Mouse (Mus musculus) midbrain, embryonic 13.5 days (tissue): ENCODE data around the gene Smad1. TPM values are rescaled to one million over a fixed set of nuclear protein-coding genes. Genes with fewer than 3 reads are reported as not detected.

Source experiments
- ATAC-seq: fragments of 200-750 bp; cut with Nextera tagmentation; 2 replicates; pipeline ENCODE4 v1.8.0; 2017; ENCODE audit warnings: mild to moderate bottlenecking, moderate TSS enrichment, moderate library complexity
- H3K27ac ChIP-seq: fragments of 300-500 bp; sonication (generic); 2 replicates; pipeline ENCODE4 v1.5.1; 2015; ENCODE audit warnings: inconsistent platforms, mild to moderate bottlenecking, moderate library complexity
- H3K27me3 ChIP-seq: fragments of 300-500 bp; sonication (generic); 2 replicates; pipeline ENCODE4 v1.6.1; 2015; ENCODE audit warnings: mild to moderate bottlenecking, inconsistent platforms
- H3K36me3 ChIP-seq: fragments of 300-500 bp; sonication (generic); 2 replicates; pipeline ENCODE4 v1.6.1; 2015; ENCODE audit warnings: mild to moderate bottlenecking, inconsistent platforms
- H3K4me1 ChIP-seq: fragments of 300-500 bp; sonication (generic); replicated peaks from 2 replicates; pipeline ENCODE4 v1.6.1; 2015; ENCODE audit warnings: inconsistent platforms
- H3K4me2 ChIP-seq: fragments of 300-500 bp; sonication (generic); replicated peaks from 2 replicates; pipeline ENCODE4 v1.6.1; 2015; ENCODE audit warnings: moderate library complexity, mild to moderate bottlenecking, inconsistent platforms
- H3K4me3 ChIP-seq: fragments of 300-500 bp; sonication (generic); replicated peaks from 2 replicates; pipeline ENCODE4 v1.5.1; 2015; ENCODE audit warnings: mild to moderate bottlenecking, inconsistent platforms
- H3K9ac ChIP-seq: fragments of 300-500 bp; sonication (generic); replicated peaks from 2 replicates; pipeline ENCODE4 v1.6.1; 2015; ENCODE audit warnings: mild to moderate bottlenecking, inconsistent platforms
- H3K9me3 ChIP-seq: fragments of 300-500 bp; sonication (generic); 2 replicates; pipeline ENCODE4 v1.6.1; 2016; ENCODE audit warnings: mild to moderate bottlenecking, inconsistent platforms
- WGBS: fragments of 180-500 bp; shearing (Covaris S2); methylation state at CpG from one replicate; pipeline ENCODE4 v1.1.7; 2015; 5-methylcytosine and 5-hydroxymethylcytosine counted together
- polyA plus RNA-seq: library from polyadenylated mRNA; unstranded; fragments of >200 nt; fragmentation: Nextera tagmentation; extraction: Ambion mirVana; gene quantifications from 2 replicates; pipeline ENCODE4 v1.2.1, GENCODE M21; 2015

Gene Smad1
- polyA plus RNA-seq, 1 experiment from 2014 or later, result 64.6 TPM

GRCm38 (mm10) chr8:79346414-79346813 lies 52.9 kb downstream of the Smad1 start:
- H3K4me1 ChIP-seq, result peaks cover 21% of the 10 kb centered on the region
- peaks cover 48% of the 10 kb centered on the region for H3K36me3 ChIP-seq
- H3K4me3 ChIP-seq, result no peak overlapping the region
- H3K27me3 ChIP-seq, result no peaks in the 10 kb centered on the region
- no peak overlapping the region for H3K9ac ChIP-seq
- no peaks in the 10 kb centered on the region for H3K9me3 ChIP-seq
- no peak overlapping the region for H3K27ac ChIP-seq
- WGBS, result 91% methylated on average over 10 of the region's 10 CpGs
- no peak for ATAC-seq
- no peak overlapping the region for H3K4me2 ChIP-seq

- Histone ChIP-seq H3K9ac (no peak overlapping the region), H3K4me2 (no peak overlapping the region), H3K9me3 (no peaks in the 10 kb centered on the region), H3K27me3 (no peaks in the 10 kb centered on the region), H3K4me1 (peaks cover 19% of the 10 kb centered on the region), H3K36me3 (peaks cover 52% of the 10 kb centered on the region), H3K27ac (no peak overlapping the region), H3K4me3 (no peak overlapping the region)
- no peak for ATAC-seq
- WGBS, result 85% methylated on average over 6 of the region's 6 CpGs
Measured at GRCm38 (mm10) chr8:79345856-79346255, 53.5 kb downstream of the Smad1 start.

GRCm38 (mm10) chr8:79341236-79341635 lies 58.1 kb downstream of the Smad1 start:
- no peak for ATAC-seq
- Histone ChIP-seq H3K27me3 (no peaks in the 10 kb centered on the region), H3K4me3 (no peak overlapping the region), H3K9me3 (no peaks in the 10 kb centered on the region), H3K9ac (no peak overlapping the region), H3K27ac (no peak overlapping the region), H3K36me3 (peaks cover 65% of the 10 kb centered on the region), H3K4me1 (no peaks in the 10 kb centered on the region), H3K4me2 (no peak overlapping the region)
- WGBS, result 93% methylated on average over 8 of the region's 8 CpGs

DNA sequence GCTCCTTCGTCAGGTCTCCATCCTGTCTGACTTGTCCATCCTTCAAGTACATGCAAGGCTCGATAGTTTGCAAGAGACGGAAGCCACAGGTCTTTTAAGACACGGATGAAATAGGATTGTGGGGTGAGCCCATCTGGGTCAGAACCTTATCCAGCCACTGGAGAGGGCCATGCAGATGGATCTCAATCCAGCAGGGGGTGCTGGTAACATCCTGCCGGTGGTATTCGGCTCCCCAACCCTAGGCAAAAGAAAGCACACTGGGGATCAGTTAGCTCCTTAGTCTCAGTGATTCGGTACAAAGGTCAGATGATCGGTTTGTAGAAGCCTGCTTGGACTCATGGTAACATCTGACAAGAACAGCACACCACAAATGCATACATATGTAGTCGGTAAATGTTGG lies 59.8 kb downstream of the Smad1 start:
- 79% methylated on average over 9 of the region's 9 CpGs for WGBS
- H3K27ac ChIP-seq, result no peak overlapping the region
- no peak overlapping the region for H3K4me2 ChIP-seq
- ATAC-seq, result no peak
- H3K9me3 ChIP-seq, result no peaks in the 10 kb centered on the region
- peaks cover 64% of the 10 kb centered on the region for H3K36me3 ChIP-seq
- no peaks in the 10 kb centered on the region for H3K27me3 ChIP-seq
- H3K4me3 ChIP-seq, result no peak overlapping the region
- no peak overlapping the region for H3K9ac ChIP-seq
- H3K4me1 ChIP-seq, result no peaks in the 10 kb centered on the region

DNA sequence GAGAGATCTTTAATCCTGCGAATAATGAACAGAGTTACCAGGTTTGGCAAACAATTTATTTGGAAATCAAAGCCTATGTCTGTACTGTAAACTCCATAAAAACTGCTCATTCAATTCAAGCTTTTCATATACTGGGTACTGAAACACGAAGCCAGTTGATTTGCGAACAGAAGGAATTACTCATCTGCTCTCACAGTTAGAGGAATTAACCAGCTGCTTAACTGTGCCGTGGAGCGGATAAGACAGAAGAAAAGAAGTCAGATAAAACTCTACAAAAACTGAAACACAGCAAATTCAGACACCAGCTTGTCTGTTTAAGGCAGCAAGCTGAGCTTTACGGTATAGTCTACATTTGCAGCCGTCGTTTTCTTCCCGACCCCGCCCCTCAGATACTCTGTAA lies 60.7 kb downstream of the Smad1 start:
- H3K27ac ChIP-seq, result no peak overlapping the region
- 91% methylated on average over 10 of the region's 10 CpGs for WGBS
- no peak for ATAC-seq
- no peak overlapping the region for H3K4me2 ChIP-seq
- H3K36me3 ChIP-seq, result peaks cover 57% of the 10 kb centered on the region
- no peak overlapping the region for H3K4me3 ChIP-seq
- no peaks in the 10 kb centered on the region for H3K9me3 ChIP-seq
- no peak overlapping the region for H3K9ac ChIP-seq
- no peaks in the 10 kb centered on the region for H3K4me1 ChIP-seq
- H3K27me3 ChIP-seq, result no peaks in the 10 kb centered on the region

DNA sequence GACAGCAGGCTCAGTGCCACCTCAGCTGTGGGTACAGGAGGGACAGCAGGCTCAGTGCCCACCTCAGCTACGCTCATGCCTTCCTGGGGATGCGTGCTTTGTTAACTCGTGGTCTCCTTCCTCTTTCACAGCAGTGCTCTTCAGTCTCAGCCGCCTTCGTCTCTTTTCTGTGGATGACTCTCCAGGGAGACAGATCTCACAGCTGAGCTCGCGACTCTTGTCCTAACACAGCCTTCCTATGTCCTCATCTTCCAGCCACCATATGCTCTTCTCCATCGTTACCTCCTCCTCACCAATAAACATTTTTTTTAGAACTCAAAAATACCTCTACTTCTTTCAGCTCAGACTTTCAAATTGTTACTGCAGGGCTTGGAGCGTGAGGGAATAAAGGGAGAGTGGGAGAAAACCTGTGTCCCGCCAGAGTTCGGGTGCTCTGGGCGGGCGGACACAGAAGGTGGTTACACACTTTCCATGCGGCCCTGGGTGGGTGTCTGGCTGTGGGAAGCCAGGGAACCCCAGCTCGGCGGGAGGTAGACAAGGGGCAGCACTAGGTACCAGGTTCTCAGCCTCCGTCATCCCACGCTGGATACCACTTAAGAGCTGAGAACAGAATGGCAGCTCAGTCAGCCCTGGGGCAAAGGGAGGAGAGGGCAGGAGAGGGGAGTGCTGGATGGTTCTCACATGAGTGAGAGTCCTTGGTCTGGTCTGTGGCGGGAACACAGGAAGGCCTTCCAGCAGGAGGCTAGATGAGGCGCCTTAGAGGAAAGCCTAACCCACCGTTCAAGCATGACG lies 67.0 kb downstream of the Smad1 start:
- Histone ChIP-seq H3K4me3 (no peak overlapping the region), H3K4me2 (no peak overlapping the region), H3K4me1 (no peaks in the 10 kb centered on the region), H3K9me3 (no peaks in the 10 kb centered on the region), H3K36me3 (peaks cover 10% of the 10 kb centered on the region), H3K27ac (no peak overlapping the region), H3K9ac (no peak overlapping the region), H3K27me3 (no peaks in the 10 kb centered on the region)
- ATAC-seq, result no peak
- WGBS, result 94% methylated on average over 22 of the region's 22 CpGs

GRCm38 (mm10) chr8:79331571-79331970 lies 67.7 kb downstream of the Smad1 start:
- no peak overlapping the region for H3K9ac ChIP-seq
- H3K27ac ChIP-seq, result no peak overlapping the region
- no peaks in the 10 kb centered on the region for H3K27me3 ChIP-seq
- no peak overlapping the region for H3K4me2 ChIP-seq
- 89% methylated on average over 2 of the region's 2 CpGs for WGBS
- no peak overlapping the region for H3K4me3 ChIP-seq
- ATAC-seq, result no peak
- H3K4me1 ChIP-seq, result no peaks in the 10 kb centered on the region
- peaks cover 6% of the 10 kb centered on the region; the same call in 1 of the 2 replicates for H3K36me3 ChIP-seq
- H3K9me3 ChIP-seq, result no peaks in the 10 kb centered on the region

GRCm38 (mm10) chr8:79331017-79331416 lies 68.3 kb downstream of the Smad1 start:
- no peaks in the 10 kb centered on the region for H3K27me3 ChIP-seq
- no peak overlapping the region for H3K27ac ChIP-seq
- ATAC-seq, result no peak
- peaks cover 6% of the 10 kb centered on the region; the same call in 1 of the 2 replicates for H3K36me3 ChIP-seq
- no peak overlapping the region for H3K4me2 ChIP-seq
- H3K9ac ChIP-seq, result no peak overlapping the region
- H3K4me3 ChIP-seq, result no peak overlapping the region
- H3K4me1 ChIP-seq, result no peaks in the 10 kb centered on the region
- H3K9me3 ChIP-seq, result no peaks in the 10 kb centered on the region
- 89% methylated on average over 9 of the region's 9 CpGs for WGBS

DNA sequence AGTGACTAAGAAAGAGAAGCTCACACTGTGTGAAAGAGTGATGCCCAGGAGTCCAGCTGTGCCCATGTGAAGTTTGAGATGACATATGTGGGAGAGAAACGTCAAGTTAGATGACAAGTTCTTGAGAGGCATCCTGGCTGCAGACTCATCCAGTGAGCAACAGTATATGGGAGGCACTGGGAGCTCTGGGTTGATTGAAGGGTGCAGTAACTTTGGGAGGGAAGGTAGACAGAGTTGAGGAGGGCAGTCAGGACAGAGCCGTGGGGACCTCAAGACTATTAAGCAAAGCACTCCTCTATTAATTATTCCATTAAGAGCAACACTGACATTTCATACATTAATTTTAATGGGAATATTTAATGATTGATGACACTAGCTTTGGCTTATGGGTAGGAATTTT lies 69.6 kb downstream of the Smad1 start:
- H3K36me3 ChIP-seq, result peaks cover 6% of the 10 kb centered on the region; the same call in 1 of the 2 replicates
- H3K27ac ChIP-seq, result no peak overlapping the region
- WGBS, result 88% methylated on average over 2 of the region's 2 CpGs
- H3K4me3 ChIP-seq, result no peak overlapping the region
- H3K4me2 ChIP-seq, result no peak overlapping the region
- H3K27me3 ChIP-seq, result no peaks in the 10 kb centered on the region
- no peak overlapping the region for H3K9ac ChIP-seq
- ATAC-seq, result no peak
- H3K4me1 ChIP-seq, result no peaks in the 10 kb centered on the region
- no peaks in the 10 kb centered on the region for H3K9me3 ChIP-seq

GRCm38 (mm10) chr8:79329182-79329581 lies 70.1 kb downstream of the Smad1 start:
- H3K9me3 ChIP-seq, result no peaks in the 10 kb centered on the region
- H3K27ac ChIP-seq, result no peak overlapping the region
- H3K4me3 ChIP-seq, result no peak overlapping the region
- peaks cover 6% of the 10 kb centered on the region; the same call in 1 of the 2 replicates for H3K36me3 ChIP-seq
- ATAC-seq, result no peak
- no peak overlapping the region for H3K9ac ChIP-seq
- no peak overlapping the region for H3K4me2 ChIP-seq
- H3K27me3 ChIP-seq, result no peaks in the 10 kb centered on the region
- H3K4me1 ChIP-seq, result peaks cover 5% of the 10 kb centered on the region
- WGBS, result 92% methylated on average over 4 of the region's 4 CpGs

- H3K9me3 ChIP-seq, result no peaks in the 10 kb centered on the region
- H3K27me3 ChIP-seq, result no peaks in the 10 kb centered on the region
- peaks cover 9% of the 10 kb centered on the region for H3K4me1 ChIP-seq
- no peak overlapping the region for H3K4me2 ChIP-seq
- H3K27ac ChIP-seq, result no peak overlapping the region
- ATAC-seq, result no peak
- H3K4me3 ChIP-seq, result no peak overlapping the region
- no peak overlapping the region for H3K9ac ChIP-seq
- H3K36me3 ChIP-seq, result no peaks in the 10 kb centered on the region
- 79% methylated on average over 6 of the region's 6 CpGs for WGBS
Measured at GRCm38 (mm10) chr8:79325510-79325909, 73.8 kb downstream of the Smad1 start.

DNA sequence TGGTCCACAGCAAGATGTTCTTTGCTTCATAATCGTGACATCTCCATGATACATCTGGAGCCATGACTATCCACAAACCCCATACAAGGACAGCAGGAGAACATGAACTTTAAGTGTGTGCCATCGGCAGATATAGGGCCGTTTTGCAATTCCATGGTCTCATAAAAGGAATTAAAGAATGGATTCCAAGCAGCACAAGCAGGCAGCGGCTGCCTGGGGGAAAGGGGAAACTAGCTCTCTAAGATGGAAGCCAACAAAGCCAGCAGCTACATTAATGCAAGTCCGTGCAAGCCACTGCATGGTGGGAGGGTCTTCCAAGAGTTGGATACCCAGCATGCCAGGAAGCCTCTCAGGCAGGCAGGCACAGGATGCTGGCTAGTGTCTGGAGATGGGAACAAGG lies 74.4 kb downstream of the Smad1 start:
- Histone ChIP-seq H3K27ac (no peak overlapping the region), H3K4me3 (no peak overlapping the region), H3K9me3 (no peaks in the 10 kb centered on the region), H3K9ac (no peak overlapping the region), H3K4me2 (no peak overlapping the region), H3K4me1 (peaks cover 9% of the 10 kb centered on the region), H3K36me3 (no peaks in the 10 kb centered on the region), H3K27me3 (no peaks in the 10 kb centered on the region)
- 77% methylated on average over 5 of the region's 5 CpGs for WGBS
- ATAC-seq, result no peak

- 70% methylated on average over 3 of the region's 3 CpGs for WGBS
- peaks cover 9% of the 10 kb centered on the region for H3K4me1 ChIP-seq
- no peaks in the 10 kb centered on the region for H3K9me3 ChIP-seq
- H3K27ac ChIP-seq, result no peak overlapping the region
- no peaks in the 10 kb centered on the region for H3K27me3 ChIP-seq
- H3K36me3 ChIP-seq, result no peaks in the 10 kb centered on the region
- ATAC-seq, result no peak
- no peak overlapping the region for H3K4me2 ChIP-seq
- no peak overlapping the region for H3K9ac ChIP-seq
- no peak overlapping the region for H3K4me3 ChIP-seq
Measured at GRCm38 (mm10) chr8:79324036-79324435, 75.3 kb downstream of the Smad1 start.
